Mouse (Mus musculus): Measurements from ENCODE around the gene Efcab6.

DNA sequence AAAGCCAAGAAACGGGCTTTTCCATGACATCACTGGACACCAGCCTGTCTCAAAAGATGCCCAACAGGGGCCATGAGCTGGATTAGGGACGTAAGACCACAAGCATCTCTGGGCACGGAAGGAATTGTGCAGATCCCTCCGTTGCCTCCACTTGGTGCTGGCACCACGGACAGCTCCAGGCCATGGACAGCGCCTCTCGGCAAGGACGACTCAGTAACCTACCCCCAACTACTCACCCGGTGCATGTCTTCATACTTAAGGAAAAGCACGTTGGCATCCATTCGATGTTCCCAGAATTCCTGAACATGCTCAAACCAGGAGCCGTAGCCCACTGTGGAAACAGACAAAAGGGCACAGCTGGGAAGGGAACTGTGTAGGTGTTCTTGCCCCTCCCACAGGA is 21.2 kb upstream of the Efcab6 start:
- TF ChIP-seq MAZ (IDR thresholded peaks at IDR 0.05; ENCODE audit: low read depth, low read length), result no peak
- TF ChIP-seq CTCF (conservative IDR thresholded peaks at IDR 0.05 in 1 of 2, IDR thresholded peaks at IDR 0.05 in 1 of 2; ENCODE audit: low read depth in 2 of 2, low read length in 2 of 2), result no peak
- no peak for TF ChIP-seq RCOR1 (conservative IDR thresholded peaks at IDR 0.05; ENCODE audit: low read depth, low read length)
- no peak for TF ChIP-seq POLR2A (IDR thresholded peaks at IDR 0.05; ENCODE audit: low read depth, low read length)
- TF ChIP-seq ZNF384 (IDR thresholded peaks at IDR 0.05; ENCODE audit: low read depth, low read length), result no peak
- TF ChIP-seq SMC3 (IDR thresholded peaks at IDR 0.05; ENCODE audit: low read depth, low read length), result no peak
- no peak for TF ChIP-seq ELF1 (IDR thresholded peaks at IDR 0.05; ENCODE audit: low read depth, low read length)
- TF ChIP-seq NELFE (IDR thresholded peaks at IDR 0.05; ENCODE audit: low read depth, low read length), result no peak
- TF ChIP-seq SIN3A (IDR thresholded peaks at IDR 0.05; ENCODE audit: low read length), result no peak
- TF ChIP-seq EP300 (IDR thresholded peaks at IDR 0.05; ENCODE audit: low read length), result no peak
